Mouse (Mus musculus) v-Abl transformed pro-B cells (cell line): ENCODE measurements at regions not wholly inside any gene's neighbourhood (a gene's known extent, or its start where the extent isn't known, plus 50 kb on each side); places are given as distances from the start of the nearest gene placed in this dataset.

ENCODE experiments used
- in situ Hi-C, 2 experiments: fragments of 400-800 bp; cut with MboI; formaldehyde crosslinking; loops; one replicate each; pipeline ENCODE4 v1.15.1; 2025; ENCODE audit not compliant: unreplicated experiment in 2 of 2

GRCm38 (mm10) chr1:137503704-137504422, 543.6 kb upstream of the Nr5a2 start:
- in situ Hi-C loops: no loop called here

DNA sequence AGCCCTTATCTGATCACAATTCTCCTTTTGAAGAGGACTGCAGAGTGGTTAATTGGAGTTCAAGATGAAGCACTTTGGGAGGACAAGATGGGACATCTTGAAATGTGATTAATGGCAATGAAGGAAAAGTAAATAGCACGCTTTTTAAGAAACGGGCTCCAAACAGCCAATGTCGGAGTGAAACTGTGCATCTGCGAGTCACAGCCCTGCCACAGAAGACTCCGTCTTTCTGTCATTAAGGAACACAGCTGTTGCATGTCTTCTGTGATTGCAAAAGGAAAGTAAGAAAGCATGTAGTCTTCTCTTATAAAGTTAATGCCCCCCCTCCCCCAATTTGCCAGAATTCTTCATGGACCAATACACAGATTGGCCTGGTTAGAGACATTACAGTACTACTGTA, 528.0 kb upstream of the Nr5a2 start:
- in situ Hi-C loops: no loop called here

GRCm38 (mm10) chr1:137478459-137478858, 518.2 kb upstream of the Nr5a2 start:
- in situ Hi-C loops: no loop called here

DNA sequence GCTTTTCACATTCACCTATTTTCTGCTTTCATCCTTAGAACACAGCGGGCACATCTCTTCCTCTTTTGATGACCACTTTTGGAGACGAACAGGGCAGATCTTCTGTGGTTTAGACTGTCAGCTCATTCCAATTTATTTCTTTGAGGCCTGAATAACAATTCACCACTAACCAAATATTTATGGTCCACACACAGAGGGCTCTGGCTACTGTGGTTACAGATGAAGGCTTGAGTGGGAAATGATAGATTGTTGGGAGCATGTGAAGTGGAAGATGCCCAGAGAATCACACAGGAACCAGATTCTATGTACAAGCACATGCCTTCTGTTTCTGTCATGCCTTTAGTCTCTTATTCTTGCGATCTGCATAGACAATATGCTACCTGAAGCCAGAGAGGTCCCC, 517.0 kb upstream of the Nr5a2 start:
- in situ Hi-C loops: no loop called here

DNA sequence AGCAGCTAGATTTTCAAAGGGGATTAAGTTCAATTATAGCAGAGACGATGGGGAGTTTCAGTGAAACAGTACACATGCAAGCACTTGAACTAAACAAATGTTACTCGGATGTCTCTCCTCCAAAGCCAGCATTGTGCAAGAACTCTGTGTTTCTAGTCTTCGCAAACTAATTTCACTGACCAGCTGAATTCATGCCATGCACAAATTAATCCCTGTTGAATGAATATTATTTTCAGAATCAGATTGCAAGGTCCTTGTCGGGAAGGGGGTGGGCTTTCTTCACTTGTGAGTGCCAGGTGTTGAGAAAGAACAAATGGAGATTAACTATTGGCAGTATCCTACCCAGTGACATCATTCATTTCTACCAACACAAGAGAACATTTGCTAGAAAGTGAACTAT, 514.6 kb upstream of the Nr5a2 start:
- in situ Hi-C loops: no loop called here

- in situ Hi-C loops: no loop called here
Observed at GRCm38 (mm10) chr1:137473800-137474685, 513.8 kb upstream of the Nr5a2 start.

DNA sequence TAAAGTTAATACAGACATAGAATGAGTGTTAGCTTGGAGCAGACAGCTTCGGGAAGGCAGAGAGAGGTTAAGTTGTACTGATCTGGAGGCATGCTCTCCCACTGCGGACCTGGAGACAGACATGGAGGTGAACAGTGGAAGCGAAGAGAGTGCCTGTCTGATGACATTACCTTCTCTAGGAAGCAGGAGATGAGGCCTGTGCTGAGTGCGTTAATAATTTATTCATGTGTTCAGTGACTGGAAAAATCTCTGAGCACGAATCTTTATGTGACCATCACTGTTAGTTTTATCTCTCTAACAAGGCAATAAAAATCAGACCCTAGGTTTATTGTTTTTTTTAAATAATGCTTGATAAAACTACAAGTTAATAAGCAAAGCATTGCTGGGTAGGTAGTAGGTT, 504.7 kb upstream of the Nr5a2 start:
- in situ Hi-C loops: no loop called here

DNA sequence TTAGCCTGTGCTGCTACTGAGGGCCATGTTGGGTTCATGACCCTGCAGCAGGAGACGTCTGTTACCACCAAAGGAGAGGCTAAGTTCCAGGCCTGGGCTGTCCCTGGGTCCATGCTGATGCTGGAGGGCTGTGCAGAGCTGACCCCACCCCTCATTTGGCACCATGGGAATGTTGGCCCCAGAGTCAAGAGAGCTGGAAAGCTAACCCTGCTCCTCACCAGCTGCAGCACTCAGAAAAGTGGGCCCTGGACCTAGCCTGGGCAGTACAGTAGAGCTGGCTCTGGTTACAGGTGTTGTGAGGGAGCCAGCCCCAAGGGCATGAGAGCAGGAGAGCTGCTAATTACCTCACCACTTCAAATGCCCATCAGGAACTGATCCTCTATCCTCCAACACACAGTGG, 500.9 kb upstream of the Nr5a2 start:
- in situ Hi-C loops: no loop called here

- in situ Hi-C loops: no loop called here
Observed at GRCm38 (mm10) chr1:137453446-137454208, 493.4 kb upstream of the Nr5a2 start.

DNA sequence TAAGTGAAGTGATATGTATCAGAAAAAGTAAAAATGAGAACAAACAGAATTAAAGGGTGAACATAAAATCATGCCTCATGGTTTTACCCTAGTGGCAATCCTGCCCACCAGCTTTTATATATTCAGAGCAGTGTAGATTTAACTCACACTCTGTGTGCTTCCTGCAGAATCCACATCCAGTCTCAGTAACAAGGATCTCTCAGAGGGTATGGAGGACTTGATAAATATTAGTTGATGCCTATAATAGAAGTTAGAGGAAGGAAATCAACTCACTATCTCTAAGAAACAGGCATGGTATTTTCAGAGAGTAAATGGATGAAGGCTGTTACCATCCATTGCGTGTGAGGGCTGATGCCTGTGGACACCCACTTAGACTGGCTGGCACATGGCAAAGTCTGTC, 492.5 kb upstream of the Nr5a2 start:
- in situ Hi-C loops: no loop called here

- in situ Hi-C loops: no loop called here
Observed at GRCm38 (mm10) chr1:137446497-137446896, 486.2 kb upstream of the Nr5a2 start.

GRCm38 (mm10) chr1:137428110-137428509, 467.9 kb upstream of the Nr5a2 start:
- in situ Hi-C loops: no loop called here

DNA sequence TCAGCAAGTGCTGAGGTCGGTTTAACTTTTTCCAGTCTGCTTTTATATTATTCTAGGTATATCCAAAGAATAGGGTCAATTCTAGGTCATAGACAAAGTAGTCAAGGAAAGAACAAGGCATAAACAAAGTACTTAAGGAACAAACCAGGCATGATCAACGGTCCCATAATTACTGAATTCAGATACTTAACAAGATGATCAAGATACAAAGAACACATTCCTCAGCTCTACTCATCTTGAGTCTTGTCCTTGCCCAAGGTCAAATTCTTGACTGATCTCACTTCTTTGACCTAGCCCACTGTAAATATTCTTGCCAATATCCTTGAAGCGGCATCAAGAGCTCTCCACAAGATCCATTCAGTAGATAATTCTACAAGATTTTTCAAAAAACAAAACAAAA, 458.1 kb upstream of the Nr5a2 start:
- in situ Hi-C loops: no loop called here

- in situ Hi-C loops: no loop called here
Observed at GRCm38 (mm10) chr1:137396736-137397135, 436.5 kb upstream of the Nr5a2 start.

- in situ Hi-C loops: no loop called here
Observed at GRCm38 (mm10) chr1:137387509-137387908, 427.3 kb upstream of the Nr5a2 start.

DNA sequence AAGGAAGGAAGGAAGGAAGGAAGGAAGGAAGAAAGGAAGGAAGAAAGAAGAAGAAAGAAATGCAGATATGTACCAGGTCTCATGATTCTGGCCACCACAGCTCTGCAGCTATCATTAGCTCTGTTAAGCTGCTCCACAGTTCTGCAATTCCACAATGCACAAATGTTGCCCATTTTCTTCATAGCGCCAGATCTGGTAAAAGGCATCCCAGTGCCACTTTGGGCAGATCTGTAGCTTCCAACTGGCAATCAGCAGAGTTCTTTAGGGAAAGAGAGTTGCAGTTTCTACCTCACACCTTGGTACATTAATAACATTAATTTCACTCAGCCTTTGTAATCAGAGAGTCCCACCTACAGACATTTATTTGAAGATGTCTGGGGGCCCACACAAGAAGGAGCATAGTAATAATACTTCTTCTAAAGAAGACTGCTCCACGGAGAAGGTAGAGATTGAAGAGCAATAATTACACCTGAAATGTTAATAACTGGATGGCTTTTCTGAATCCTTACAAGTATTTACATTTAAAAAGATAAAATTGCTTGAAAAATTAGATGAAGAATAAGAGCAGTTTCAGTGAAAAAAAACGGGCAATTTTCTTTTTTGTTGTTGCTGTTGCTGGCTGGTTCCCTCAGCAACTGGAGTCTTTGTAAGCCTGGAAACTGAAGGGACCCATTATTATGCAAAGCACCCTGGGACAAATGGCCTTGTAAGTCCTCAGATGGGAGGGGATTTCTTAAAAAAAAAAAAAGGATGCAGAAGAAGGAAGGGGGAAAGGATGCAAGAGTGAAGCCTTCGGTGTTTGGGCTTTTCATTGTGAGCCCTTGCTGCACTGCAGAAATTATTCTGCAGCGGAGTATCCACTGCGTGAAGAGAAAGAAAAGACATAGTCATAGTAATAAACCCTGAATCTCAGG, 418.1 kb upstream of the Nr5a2 start:
- in situ Hi-C loops: no loop called here

DNA sequence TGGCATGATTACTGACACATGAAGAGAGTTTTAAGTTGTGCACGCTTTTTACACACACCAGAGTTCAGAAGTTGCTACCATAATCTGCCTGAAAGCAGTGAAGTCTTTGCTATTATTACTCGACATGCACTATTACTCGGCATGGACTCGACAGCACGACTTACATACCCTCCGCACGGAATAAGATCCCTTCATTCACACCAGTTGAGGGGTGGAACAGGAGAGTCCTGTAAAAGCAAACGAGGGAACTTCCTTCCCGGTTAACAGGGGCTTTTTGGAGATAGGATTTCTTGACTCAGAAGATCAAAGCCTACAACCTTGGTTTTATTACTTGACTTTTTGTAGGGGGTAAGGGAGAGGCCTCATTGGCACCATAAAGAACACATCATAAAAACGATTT, 416.4 kb upstream of the Nr5a2 start:
- in situ Hi-C loops: no loop called here

GRCm38 (mm10) chr1:137374641-137375040, 414.4 kb upstream of the Nr5a2 start:
- in situ Hi-C loops: no loop called here

DNA sequence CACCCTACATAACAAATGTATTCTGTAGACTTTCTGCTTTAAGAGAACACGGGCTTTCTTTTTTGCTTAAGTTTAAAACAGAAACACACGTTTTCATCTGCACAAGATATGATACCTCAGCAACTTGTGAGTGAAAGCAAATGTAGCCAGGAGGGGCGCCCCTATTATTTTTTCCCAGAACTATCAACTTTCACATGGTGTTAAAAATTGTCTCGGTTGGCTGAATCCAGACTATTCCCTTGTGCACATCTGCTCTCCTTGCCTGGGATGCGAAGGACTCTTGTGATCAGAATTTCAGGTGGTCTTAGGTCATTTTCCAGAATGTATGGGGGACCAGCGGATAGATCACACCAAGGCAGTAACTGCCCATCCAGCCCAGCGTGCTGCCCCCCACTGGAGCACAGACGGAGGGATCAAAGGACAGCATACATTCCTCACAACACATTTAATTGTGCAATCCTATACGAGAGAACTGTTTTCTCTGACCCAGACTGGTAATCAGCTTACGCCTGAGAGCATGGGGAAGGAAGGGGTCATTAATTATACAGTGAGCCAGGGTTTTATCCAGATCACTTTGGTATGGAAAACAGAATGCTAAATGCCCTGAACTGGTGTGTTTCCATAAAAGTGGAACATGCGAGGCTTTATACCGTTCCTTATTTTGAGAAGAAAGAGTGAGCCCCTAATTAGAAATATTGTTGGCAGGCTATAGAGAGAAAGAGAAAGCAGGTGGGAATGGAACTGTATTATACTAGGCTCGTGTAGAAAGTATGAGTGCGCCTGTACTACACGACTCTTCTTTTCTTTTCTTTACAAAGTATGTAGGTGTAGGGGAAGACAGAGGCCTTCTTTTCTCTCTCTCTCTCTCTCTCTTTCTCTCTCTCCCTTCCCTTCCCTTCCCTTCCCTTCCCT, 413.5 kb upstream of the Nr5a2 start:
- in situ Hi-C loops: no loop called here
